Mouse (Mus musculus): ENCODE results near the gene Slc22a30. TPM values are rescaled to one million over a fixed set of nuclear protein-coding genes. Genes with fewer than 3 reads are reported as not detected.
"Not testable (repeated sequence)": the region's sequence is repeated elsewhere in the genome, so short reads cannot be mapped to it uniquely, and the experiment has no call there.

Gene Slc22a30
- not detected in 2 replicates for polyA plus RNA-seq (2015; fragmentation: Nextera tagmentation; extraction: Ambion mirVana)

DNA sequence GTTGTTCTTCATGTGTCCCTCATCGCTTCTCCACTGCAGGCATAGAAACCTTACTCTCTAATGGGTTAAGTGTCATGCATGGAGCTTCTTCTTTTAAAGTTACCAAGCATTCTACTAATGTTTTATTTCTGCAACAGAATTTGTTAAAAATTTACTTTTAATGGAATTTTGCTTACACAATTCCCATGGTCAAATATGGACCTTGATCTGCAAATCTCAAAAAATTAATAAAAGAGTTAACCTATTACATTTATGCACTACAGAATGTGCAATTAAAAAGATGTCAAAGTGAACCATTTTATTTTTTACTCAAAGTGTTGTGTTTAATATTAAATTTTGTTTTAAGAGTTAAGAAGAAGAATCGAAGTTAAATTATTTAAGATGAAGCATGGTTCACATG is at the start of gene Slc22a30:
Gene Slc22a30 (minus strand): TSS at position 101 of the 400 bp plus-strand sequence.
- 94% methylated on average over 1 of the region's 2 CpGs for WGBS

DNA sequence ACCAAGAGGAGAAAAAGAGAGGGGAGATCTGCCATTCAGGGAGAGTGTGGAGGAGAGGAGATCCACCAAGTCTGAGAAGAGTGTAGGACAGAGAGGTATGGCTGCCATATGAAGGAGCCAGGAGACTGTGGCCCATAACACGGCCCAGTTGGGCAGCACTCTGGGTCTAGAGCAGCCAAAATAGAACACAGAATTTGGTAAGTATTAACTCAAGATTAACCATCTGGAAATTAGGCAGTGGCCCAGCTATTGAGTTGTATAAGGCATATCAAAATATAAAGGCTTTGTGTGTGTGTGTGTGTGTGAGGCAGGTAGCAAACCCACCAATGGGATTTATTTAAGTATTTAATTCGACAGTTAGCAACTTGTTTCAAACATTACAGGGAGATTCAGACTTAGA is 43.4 kb upstream of the Slc22a30 start:
- ATAC-seq (ENCODE audit: low FRiP score, low read depth), result no peak
- H3K4me3 ChIP-seq, result no peak overlapping the region
- WGBS, result 78% methylated on average over 2 of the region's 2 CpGs
- no peak overlapping the region for H3K4me2 ChIP-seq
- H3K27ac ChIP-seq (replicated peaks), result no peak overlapping the region
- H3K27me3 ChIP-seq, result no peaks in the 10 kb centered on the region
- H3K9ac ChIP-seq, result no peak overlapping the region
- no peaks in the 10 kb centered on the region for H3K4me1 ChIP-seq (replicated peaks)
- H3K36me3 ChIP-seq, result no peaks in the 10 kb centered on the region
- no peaks in the 10 kb centered on the region for H3K9me3 ChIP-seq

More for the DNA sequence above, at the start of gene Slc22a30:
- H3K9ac ChIP-seq; H3K4me3 ChIP-seq; ATAC-seq (ENCODE audit: low FRiP score, low read depth); H3K27ac ChIP-seq (replicated peaks); H3K4me2 ChIP-seq; H3K4me1 ChIP-seq (replicated peaks); H3K9me3 ChIP-seq; H3K36me3 ChIP-seq; H3K27me3 ChIP-seq: not testable (repeated sequence)

DNA sequence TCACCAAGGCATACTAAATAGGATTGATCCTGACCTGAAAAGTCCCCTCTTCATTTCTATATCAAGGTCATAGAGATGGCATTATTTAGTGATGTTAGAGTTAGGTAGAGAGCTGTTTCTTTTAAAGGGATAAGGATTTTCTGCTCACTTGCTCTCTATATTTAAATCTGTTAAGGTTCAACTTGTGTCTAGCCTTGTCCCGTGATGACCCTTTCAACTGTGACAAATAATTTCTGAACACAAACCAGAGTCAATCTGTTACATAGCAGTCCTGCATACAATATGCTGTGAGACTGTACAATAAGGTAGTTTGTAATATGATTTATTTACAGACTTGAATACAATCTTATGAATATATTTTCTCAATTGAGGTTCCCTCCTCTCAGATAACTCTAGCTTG is 42.6 kb upstream of the Slc22a30 start:
- WGBS, result 77% methylated on average over 1 of the region's 1 CpGs

DNA sequence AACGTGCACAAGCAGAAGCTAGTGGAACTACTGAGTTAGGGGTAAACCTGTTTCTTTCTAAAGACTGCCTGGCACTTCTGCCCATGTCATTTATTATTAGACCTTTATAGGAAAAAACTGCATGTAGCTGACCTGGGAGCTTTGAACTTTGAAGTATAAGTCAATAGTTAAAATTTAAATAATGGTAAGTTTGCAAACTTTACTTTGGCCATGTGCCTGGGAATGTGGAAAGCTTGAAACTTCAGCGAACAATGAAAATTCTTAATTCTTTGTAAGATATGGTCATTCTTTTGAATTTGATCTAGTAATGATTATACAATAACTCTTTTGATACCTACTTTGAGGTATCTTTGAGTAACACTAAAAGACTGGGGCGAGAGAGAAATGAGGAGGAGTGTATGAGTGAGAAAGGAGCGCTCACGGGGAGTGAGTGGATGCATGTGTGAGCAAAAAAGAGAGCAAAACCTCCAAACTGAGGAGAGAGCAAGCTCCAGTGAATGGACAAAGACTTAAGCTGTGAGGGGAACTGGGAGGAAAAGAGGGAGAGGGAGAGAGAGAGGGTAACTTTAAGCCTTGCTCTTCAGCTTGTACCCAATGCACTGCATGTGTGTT is 26.2 kb upstream of the Slc22a30 start:
- Histone ChIP-seq H3K9me3 (no peaks in the 10 kb centered on the region), H3K36me3 (no peaks in the 10 kb centered on the region), H3K4me2 (no peak overlapping the region), H3K27me3 (no peaks in the 10 kb centered on the region), H3K27ac (replicated peaks) (no peak overlapping the region), H3K4me1 (replicated peaks) (no peaks in the 10 kb centered on the region), H3K4me3 (no peak overlapping the region), H3K9ac (no peak overlapping the region)
- no peak for ATAC-seq (ENCODE audit: low FRiP score, low read depth)
- 88% methylated on average over 5 of the region's 5 CpGs for WGBS

More for the DNA sequence above, 42.6 kb upstream of the Slc22a30 start:
- H3K9me3 ChIP-seq, result no peaks in the 10 kb centered on the region
- H3K36me3 ChIP-seq, result no peaks in the 10 kb centered on the region
- ATAC-seq (ENCODE audit: low FRiP score, low read depth), result no peak
- no peaks in the 10 kb centered on the region for H3K27me3 ChIP-seq
- no peak overlapping the region for H3K4me3 ChIP-seq
- H3K4me2 ChIP-seq, result no peak overlapping the region
- no peak overlapping the region for H3K27ac ChIP-seq (replicated peaks)
- no peaks in the 10 kb centered on the region for H3K4me1 ChIP-seq (replicated peaks)
- no peak overlapping the region for H3K9ac ChIP-seq

- 67% methylated on average over 14 of the region's 14 CpGs for WGBS
- H3K9ac ChIP-seq; H3K27ac ChIP-seq (replicated peaks): not testable (repeated sequence)
These were observed 2.5 kb upstream of the Slc22a30 start for GRCm38 (mm10) chr19:8407290-8408021.

More at GRCm38 (mm10) chr19:8407290-8408021, 2.5 kb upstream of the Slc22a30 start:
- ATAC-seq (ENCODE audit: low FRiP score, low read depth); H3K4me3 ChIP-seq; H3K9me3 ChIP-seq; H3K4me2 ChIP-seq; H3K4me1 ChIP-seq (replicated peaks); H3K27me3 ChIP-seq; H3K36me3 ChIP-seq: not testable (repeated sequence)

Other genes with a start within 250 kb of the Slc22a30 start
- not detected in 2 replicates for gene Slc22a29, start 186.2 kb downstream of the Slc22a30 start, polyA plus RNA-seq (2015; fragmentation: Nextera tagmentation; extraction: Ambion mirVana)
- 12.0 and 12.7 TPM in 2 replicates for gene Slc22a8, start 186.1 kb upstream of the Slc22a30 start, polyA plus RNA-seq (2015; fragmentation: Nextera tagmentation; extraction: Ambion mirVana)
- 9.6 and 11.9 TPM in 2 replicates for gene Slc22a6, start 212.9 kb upstream of the Slc22a30 start, polyA plus RNA-seq (2015; fragmentation: Nextera tagmentation; extraction: Ambion mirVana)

Data from hindbrain, embryonic 15.5 days (tissue).